Mouse (Mus musculus): ENCODE data around the gene Gas2l3. TPM values are rescaled to one million over a fixed set of nuclear protein-coding genes. Genes with fewer than 3 reads are reported as not detected.

Gene Gas2l3
- polyA plus RNA-seq, 1 experiment from 2014 or later = 8.9 TPM

Other genes with a start within 250 kb of the Gas2l3 start
- 2.1 and 2.6 TPM in 2 replicates for gene Ano4, start 99.2 kb downstream of the Gas2l3 start, polyA plus RNA-seq (2014; fragmentation: Nextera tagmentation; extraction: Ambion mirVana)
- gene Nr1h4, start 89.6 kb upstream of the Gas2l3 start, polyA plus RNA-seq (2014; fragmentation: Nextera tagmentation; extraction: Ambion mirVana) = 0.08 and 0.27 TPM in 2 replicates
- gene Slc17a8, start 177.3 kb upstream of the Gas2l3 start, polyA plus RNA-seq (2014; fragmentation: Nextera tagmentation; extraction: Ambion mirVana) = 0.42 and 0.86 TPM in 2 replicates
- gene Scyl2, start 242.3 kb upstream of the Gas2l3 start, polyA plus RNA-seq (2014; fragmentation: Nextera tagmentation; extraction: Ambion mirVana) = 26.2 and 31.9 TPM in 2 replicates

All from midbrain, embryonic 11.5 days (tissue).